Mouse (Mus musculus) embryonic fibroblast, embryonic 13.5 days (primary cell): ENCODE measurements around the gene Vmn2r6.
"Not testable (repeated sequence)": the region's sequence is repeated elsewhere in the genome, so short reads cannot be mapped to it uniquely, and the experiment has no call there.

Experiments used
- CTCF ChIP-seq: IDR thresholded peaks from 2 replicates; pipeline ENCODE4 v1.5.1; 2011; ENCODE audit warnings: mild to moderate bottlenecking, control low read depth, low read length, moderate library complexity, borderline replicate concordance; ENCODE audit not compliant: insufficient read depth
- POLR2A ChIP-seq: IDR thresholded peaks from 2 replicates; pipeline ENCODE4 v1.6.1; 2011; ENCODE audit warnings: low read depth, mild to moderate bottlenecking, control low read depth, low read length, moderate library complexity

DNA sequence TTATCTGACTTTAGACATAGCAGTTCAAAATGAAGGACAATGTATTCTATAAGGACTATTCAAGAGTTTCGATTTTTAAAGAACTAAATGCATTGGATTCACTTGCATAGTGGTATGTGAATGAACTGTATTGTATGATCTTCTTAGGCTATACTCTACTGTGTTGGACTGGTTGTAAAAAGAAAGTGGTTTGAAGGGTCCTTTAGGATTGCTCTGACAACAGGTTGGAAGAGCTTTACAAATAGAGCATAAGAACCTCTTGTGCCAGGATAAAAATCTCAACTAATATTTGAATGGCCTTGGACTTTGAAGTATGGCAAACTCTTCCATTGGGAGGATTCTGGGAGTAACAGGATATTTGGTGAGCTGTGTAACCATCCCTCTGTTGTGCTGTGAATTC lies 42.0 kb downstream of the Vmn2r6 start:
- not testable (repeated sequence) for TF ChIP-seq CTCF, POLR2A
